Mouse (Mus musculus): ENCODE measurements around the gene Arl3. TPM values are rescaled to one million over a fixed set of nuclear protein-coding genes. Genes with fewer than 3 reads are reported as not detected.

The Arl3 gene
- polyA plus RNA-seq, 1 experiment from 2014 or later, result 83.7 TPM

- DNase-seq (ENCODE audit: low spot score) (no peak), ATAC-seq (ENCODE audit: low read depth) (no peak)
- no peaks in the 10 kb centered on the region for H3K9me3 ChIP-seq (ENCODE audit: control insufficient read depth, low read length)
- no peaks in the 10 kb centered on the region for H3K27me3 ChIP-seq (replicated peaks; ENCODE audit: control insufficient read depth, insufficient read depth, low read length)
- H3K4me2 ChIP-seq (ENCODE audit: low read depth, low read length), result no peak overlapping the region
- 74% methylated on average over 12 of the region's 15 CpGs for WGBS
- peaks cover 64% of the 10 kb centered on the region for H3K36me3 ChIP-seq (ENCODE audit: control insufficient read depth, insufficient read depth, low read length)
- H3K4me3 ChIP-seq (ENCODE audit: low read depth, low read length), result no peak overlapping the region
- peaks cover 22% of the 10 kb centered on the region for H3K4me1 ChIP-seq (ENCODE audit: control insufficient read depth, insufficient read depth, low read length)
- H3K9ac ChIP-seq (ENCODE audit: low read depth, low read length), result no peak overlapping the region
- peak overlapping the region; percentile 58 for H3K27ac ChIP-seq (replicated peaks; ENCODE audit: low read depth, low read length)
Measured at GRCm38 (mm10) chr19:46483701-46484328, 89.2 kb downstream of the Arl3 start.

GRCm38 (mm10) chr19:46482896-46483516 is 90.0 kb downstream of the Arl3 start:
- H3K9me3 ChIP-seq (ENCODE audit: control insufficient read depth, low read length), result no peaks in the 10 kb centered on the region
- no peak overlapping the region for H3K27ac ChIP-seq (replicated peaks; ENCODE audit: low read depth, low read length)
- H3K4me3 ChIP-seq (ENCODE audit: low read depth, low read length), result no peak overlapping the region
- WGBS, result 44% methylated on average over 15 of the region's 17 CpGs
- H3K4me1 ChIP-seq (ENCODE audit: control insufficient read depth, insufficient read depth, low read length), result peaks cover 24% of the 10 kb centered on the region
- no peak for ATAC-seq (ENCODE audit: low read depth)
- no peak overlapping the region for H3K9ac ChIP-seq (ENCODE audit: low read depth, low read length)
- no peaks in the 10 kb centered on the region for H3K27me3 ChIP-seq (replicated peaks; ENCODE audit: control insufficient read depth, insufficient read depth, low read length)
- no peak for DNase-seq (ENCODE audit: low spot score)
- H3K36me3 ChIP-seq (ENCODE audit: control insufficient read depth, insufficient read depth, low read length), result peaks cover 71% of the 10 kb centered on the region
- H3K4me2 ChIP-seq (ENCODE audit: low read depth, low read length), result no peak overlapping the region

- Histone ChIP-seq H3K27ac (replicated peaks; ENCODE audit: low read depth, low read length) (peak overlapping the region; percentile 40; the same call in 1 of the 2 replicates), H3K27me3 (replicated peaks; ENCODE audit: control insufficient read depth, insufficient read depth, low read length) (no peaks in the 10 kb centered on the region), H3K4me3 (ENCODE audit: low read depth, low read length) (no peak overlapping the region), H3K9ac (ENCODE audit: low read depth, low read length) (no peak overlapping the region), H3K9me3 (ENCODE audit: control insufficient read depth, low read length) (no peaks in the 10 kb centered on the region), H3K4me1 (ENCODE audit: control insufficient read depth, insufficient read depth, low read length) (peaks cover 31% of the 10 kb centered on the region), H3K36me3 (ENCODE audit: control insufficient read depth, insufficient read depth, low read length) (peaks cover 68% of the 10 kb centered on the region), H3K4me2 (ENCODE audit: low read depth, low read length) (no peak overlapping the region)
- WGBS, result 22% methylated on average over 4 of the region's 4 CpGs
- ATAC-seq (ENCODE audit: low read depth) (no peak), DNase-seq (ENCODE audit: low spot score) (no peak)
Measured at GRCm38 (mm10) chr19:46481756-46482155, 91.2 kb downstream of the Arl3 start.

GRCm38 (mm10) chr19:46481352-46481751 is 91.6 kb downstream of the Arl3 start:
- Histone ChIP-seq H3K9me3 (ENCODE audit: control insufficient read depth, low read length) (no peaks in the 10 kb centered on the region), H3K27ac (replicated peaks; ENCODE audit: low read depth, low read length) (peak overlapping the region; percentile 40; the same call in 1 of the 2 replicates), H3K4me3 (ENCODE audit: low read depth, low read length) (no peak overlapping the region), H3K9ac (ENCODE audit: low read depth, low read length) (no peak overlapping the region), H3K27me3 (replicated peaks; ENCODE audit: control insufficient read depth, insufficient read depth, low read length) (no peaks in the 10 kb centered on the region), H3K36me3 (ENCODE audit: control insufficient read depth, insufficient read depth, low read length) (peaks cover 64% of the 10 kb centered on the region), H3K4me1 (ENCODE audit: control insufficient read depth, insufficient read depth, low read length) (peaks cover 31% of the 10 kb centered on the region), H3K4me2 (ENCODE audit: low read depth, low read length) (no peak overlapping the region)
- 9% methylated on average over 3 of the region's 3 CpGs for WGBS
- ATAC-seq (ENCODE audit: low read depth), result no peak
- DNase-seq (ENCODE audit: low spot score), result no peak

Other genes with a start within 250 kb of the Arl3 start
- gene Psd, start 246.0 kb downstream of the Arl3 start, polyA plus RNA-seq (2014; fragmentation: Nextera tagmentation; extraction: Ambion mirVana), result 5.8 and 8.6 TPM in 2 replicates
- gene Fbxl15, start 245.0 kb downstream of the Arl3 start, polyA plus RNA-seq (2014; fragmentation: Nextera tagmentation; extraction: Ambion mirVana), result 13.8 and 14.7 TPM in 2 replicates
- 174 and 184 TPM in 2 replicates for gene Cuedc2, start 234.5 kb downstream of the Arl3 start, polyA plus RNA-seq (2014; fragmentation: Nextera tagmentation; extraction: Ambion mirVana)
- gene Mfsd13a, start 232.1 kb downstream of the Arl3 start, polyA plus RNA-seq (2014; fragmentation: Nextera tagmentation; extraction: Ambion mirVana), result 3.7 and 4.6 TPM in 2 replicates
- 1.8 and 3.6 TPM in 2 replicates for gene 2310034G01Rik, start 222.9 kb downstream of the Arl3 start, polyA plus RNA-seq (2014; fragmentation: Nextera tagmentation; extraction: Ambion mirVana)
- gene Actr1a, start 177.4 kb downstream of the Arl3 start, polyA plus RNA-seq (2014; fragmentation: Nextera tagmentation; extraction: Ambion mirVana), result 137 and 156 TPM in 2 replicates
- 34.3 and 39.8 TPM in 2 replicates for gene Sufu, start 176.3 kb downstream of the Arl3 start, polyA plus RNA-seq (2014; fragmentation: Nextera tagmentation; extraction: Ambion mirVana)
- 21.5 and 27.1 TPM in 2 replicates for gene Trim8, start 71.5 kb downstream of the Arl3 start, polyA plus RNA-seq (2014; fragmentation: Nextera tagmentation; extraction: Ambion mirVana)
- 16.7 and 19.7 TPM in 2 replicates for gene Sfxn2, start 167 bp upstream of the Arl3 start, polyA plus RNA-seq (2014; fragmentation: Nextera tagmentation; extraction: Ambion mirVana)
- gene Wbp1l, start 25.9 kb upstream of the Arl3 start, polyA plus RNA-seq (2014; fragmentation: Nextera tagmentation; extraction: Ambion mirVana), result 37.7 and 42.6 TPM in 2 replicates
- gene Cyp17a1, start 100.0 kb upstream of the Arl3 start, polyA plus RNA-seq (2014; fragmentation: Nextera tagmentation; extraction: Ambion mirVana), result 0.33 and 0.87 TPM in 2 replicates
- 13.9 and 14.3 TPM in 2 replicates for gene Borcs7, start 116.7 kb upstream of the Arl3 start, polyA plus RNA-seq (2014; fragmentation: Nextera tagmentation; extraction: Ambion mirVana)
- 19.4 and 24.1 TPM in 2 replicates for gene As3mt, start 134.3 kb upstream of the Arl3 start, polyA plus RNA-seq (2014; fragmentation: Nextera tagmentation; extraction: Ambion mirVana)
- gene Cnnm2, start 188.4 kb upstream of the Arl3 start, polyA plus RNA-seq (2014; fragmentation: Nextera tagmentation; extraction: Ambion mirVana), result 4.2 and 5.1 TPM in 2 replicates